Mouse (Mus musculus) testis, adult 2 months (tissue): Measurements from ENCODE around the gene Dgat2.

Experiments used
- CTCF ChIP-seq: fragments of 200-500 bp; IDR thresholded peaks from 2 replicates; pipeline ENCODE4 v1.5.1; 2012; ENCODE audit warnings: low read depth, mild to moderate bottlenecking, inconsistent platforms, low read length, moderate library complexity; ENCODE audit not compliant: control insufficient read depth, insufficient read depth, insufficient replicate concordance
- POLR2A ChIP-seq: fragments of 200-500 bp; IDR thresholded peaks from 2 replicates; pipeline ENCODE4 v1.6.1; 2012; ENCODE audit warnings: low read depth, mild to moderate bottlenecking, inconsistent platforms, low read length, moderate library complexity; ENCODE audit not compliant: control insufficient read depth

DNA sequence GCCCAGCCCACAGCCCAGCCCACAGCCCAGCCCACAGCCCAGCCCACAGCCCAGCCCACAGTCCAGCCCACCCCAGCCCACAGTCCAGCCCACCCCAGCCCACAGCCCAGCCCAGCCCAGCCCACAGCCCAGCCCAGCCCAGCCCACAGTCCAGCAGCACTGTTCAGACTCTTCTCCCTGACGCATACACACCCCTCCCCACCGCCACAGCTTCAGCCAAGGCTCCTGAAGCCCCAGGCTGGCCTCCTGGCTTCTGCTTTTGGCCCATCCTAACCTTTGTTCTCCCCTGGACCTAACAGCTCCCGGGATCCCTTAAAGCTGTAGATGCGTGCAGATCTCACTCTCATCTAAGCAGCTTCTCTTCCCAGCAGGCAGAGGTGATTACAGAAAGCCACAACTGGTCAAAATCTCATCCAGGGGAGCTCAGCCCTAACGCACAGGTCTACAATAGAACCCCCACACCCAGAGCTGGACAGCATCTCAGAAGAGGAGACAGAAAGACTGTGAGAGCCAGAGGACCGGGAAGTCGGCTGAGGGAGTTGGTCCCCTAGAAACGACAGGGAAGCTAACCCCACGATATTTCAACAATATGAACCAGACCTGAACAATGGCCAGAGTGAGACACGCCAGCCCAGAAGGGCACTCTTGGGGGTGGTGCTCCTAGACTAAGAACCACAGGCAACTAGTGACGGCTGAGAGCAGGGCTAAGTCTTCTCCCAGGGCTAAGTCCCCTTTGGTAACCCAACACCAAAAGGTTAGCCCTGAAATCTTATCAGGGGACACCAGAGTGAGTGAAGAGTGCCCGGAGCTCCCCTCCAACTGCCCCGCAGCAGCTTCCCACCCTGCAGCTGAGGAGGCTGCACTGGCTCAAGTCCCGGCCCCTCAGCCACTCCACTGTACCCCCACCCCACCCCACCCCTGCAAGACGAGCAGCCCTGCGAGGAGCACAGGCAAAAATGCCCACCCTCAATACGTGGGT lies 26.9 kb downstream of the Dgat2 start:
- no peak for TF ChIP-seq POLR2A
- TF ChIP-seq CTCF = no peak
